10 mouse cellular contexts compared by ENCODE assay signal in the genomic region with DNA sequence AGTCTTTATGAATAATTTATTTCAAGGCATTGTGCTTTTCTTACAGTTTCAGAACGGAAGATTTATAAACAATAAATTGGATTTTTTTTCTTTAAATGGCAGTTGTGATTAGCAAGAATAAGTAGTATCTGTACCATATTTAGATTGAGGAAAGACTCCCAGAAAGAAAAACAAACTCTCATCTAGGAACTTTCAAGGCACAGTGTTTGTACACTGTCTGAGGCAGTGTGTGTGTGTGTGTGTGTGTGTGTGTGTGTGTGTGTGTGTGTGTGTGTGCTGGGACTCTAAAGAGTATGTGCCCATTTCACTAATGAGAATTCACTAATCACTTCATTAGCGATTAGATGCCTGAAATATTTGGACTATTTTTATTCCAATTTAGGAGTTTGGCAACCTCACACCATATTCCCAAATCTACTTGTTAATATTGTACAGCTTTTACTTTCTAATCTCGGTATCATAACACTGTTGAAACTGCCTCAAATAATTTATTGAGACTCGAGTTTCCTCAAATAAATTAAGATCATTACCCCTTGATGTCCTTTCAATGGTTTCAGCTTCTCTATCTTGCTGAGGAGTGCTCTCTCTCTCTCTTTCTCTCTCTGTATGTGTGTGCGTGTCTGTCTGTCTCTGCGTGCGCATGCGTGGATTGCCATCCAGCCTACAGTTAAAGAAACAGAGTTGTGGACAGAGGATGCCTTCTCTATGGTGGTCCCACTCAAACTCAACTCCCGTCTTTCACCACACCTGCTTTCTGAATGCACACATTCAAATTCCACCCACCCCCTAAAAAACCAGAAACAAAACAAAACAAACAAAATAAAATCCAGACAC. TPM values are rescaled to one million over a fixed set of nuclear protein-coding genes. Genes with fewer than 3 reads are reported as not detected.
DNase-seq lines count a peak whose midpoint lies in the region; ATAC-seq and TF ChIP-seq lines count a peak whose summit lies in the region.
"Had no signal": no experiment of that assay in that cellular context is flagged by ENCODE, and none has a peak within 500 bp of the region (broad histone marks: within the 10 kb centered on the region; RNA-seq: fewer than 3 reads in every experiment).

No protein-coding gene starts in this region.

- no peak for ATAC-seq in kidney, postnatal 0 days (replicated peaks; ENCODE audit: low FRiP score, low read depth)
- peak; percentile 68; the same call in 1 of the 2 replicates for ATAC-seq in forebrain, embryonic 16.5 days
- ATAC-seq in activated CD4-positive, CD25-positive, alpha-beta regulatory T cell, adult 4 months = no peak

- no peak overlapping the region; the same call in 1 of the 2 replicates for H3K27ac ChIP-seq in kidney, postnatal 0 days
- H3K27ac ChIP-seq in brown adipose tissue, adult 24 weeks (replicated peaks; ENCODE audit: low read depth, low read length) = peak overlapping the region; percentile 16; the same call in 1 of the 2 replicates
- no peak overlapping the region for H3K27ac ChIP-seq in forebrain, embryonic 16.5 days (ENCODE audit: low read length)
- H3K27ac ChIP-seq: hindbrain, embryonic 15.5 days; liver, embryonic 13.5 days had no signal

- WGBS in kidney, postnatal 0 days = 42% methylated on average over 9 of the region's 9 CpGs
- 50% methylated on average over 9 of the region's 9 CpGs for WGBS in forebrain, embryonic 16.5 days

- H3K4me1 ChIP-seq in kidney, postnatal 0 days (replicated peaks; ENCODE audit: insufficient read depth, low read length) = no peaks in the 10 kb centered on the region
- H3K4me1 ChIP-seq in brown adipose tissue, adult 24 weeks (ENCODE audit: control insufficient read depth, insufficient read depth, insufficient read length, low read length) = peaks cover 10% of the 10 kb centered on the region
- no peaks in the 10 kb centered on the region for H3K4me1 ChIP-seq in forebrain, embryonic 16.5 days (replicated peaks; ENCODE audit: control insufficient read depth, insufficient read depth, low read length)
- H3K4me1 ChIP-seq: megakaryocyte, embryonic 14.5 days had no signal

- H3K4me2 ChIP-seq in kidney, postnatal 0 days (ENCODE audit: low read length) = peak overlapping the region; percentile 23; the same call in 1 of the 2 replicates
- H3K4me2 ChIP-seq in forebrain, embryonic 16.5 days (ENCODE audit: low read length) = no peak overlapping the region; the same call in 1 of the 2 replicates

- H3K9me3 ChIP-seq in kidney, postnatal 0 days (replicated peaks; ENCODE audit: low read length) = no peaks in the 10 kb centered on the region
- H3K9me3 ChIP-seq in forebrain, embryonic 16.5 days (ENCODE audit: control insufficient read depth, low read length) = no peaks in the 10 kb centered on the region
- H3K9me3 ChIP-seq: hindbrain, embryonic 15.5 days; liver, embryonic 13.5 days; megakaryocyte, embryonic 14.5 days had no signal

- DNase-seq in kidney, postnatal 0 days (ENCODE audit: low spot score) = no peak
- no peak for DNase-seq in kidney, adult 9 months
- peak; percentile 66 for DNase-seq in Muller cell, postnatal 12 days (ENCODE audit: inconsistent ontology term)
- DNase-seq in adrenal gland, postnatal 36 days = no peak
- DNase-seq: liver, embryonic 13.5 days had no signal

- no peaks in the 10 kb centered on the region for H3K36me3 ChIP-seq in kidney, postnatal 0 days (ENCODE audit: insufficient read depth, low read length)
- no peaks in the 10 kb centered on the region for H3K36me3 ChIP-seq in forebrain, embryonic 16.5 days (ENCODE audit: control insufficient read depth, insufficient read depth)
- H3K36me3 ChIP-seq: hindbrain, embryonic 15.5 days; liver, embryonic 13.5 days had no signal

- no peaks in the 10 kb centered on the region for H3K27me3 ChIP-seq in kidney, postnatal 0 days (ENCODE audit: insufficient read depth, low read length)
- no peaks in the 10 kb centered on the region for H3K27me3 ChIP-seq in forebrain, embryonic 16.5 days (replicated peaks; ENCODE audit: control insufficient read depth, insufficient read depth, low read length)
- H3K27me3 ChIP-seq: hindbrain, embryonic 15.5 days; liver, embryonic 13.5 days; megakaryocyte, embryonic 14.5 days had no signal

- H3K9ac ChIP-seq in kidney, postnatal 0 days (ENCODE audit: low read depth, low read length) = no peak overlapping the region
- no peak overlapping the region for H3K9ac ChIP-seq in forebrain, embryonic 16.5 days (replicated peaks; ENCODE audit: low read depth, low read length)
- H3K9ac ChIP-seq: hindbrain, embryonic 15.5 days; liver, embryonic 13.5 days had no signal

- H3K4me3 ChIP-seq in kidney, postnatal 0 days (replicated peaks; ENCODE audit: low read depth, low read length) = no peak overlapping the region
- H3K4me3 ChIP-seq in brown adipose tissue, adult 24 weeks (ENCODE audit: insufficient read depth, low read depth, low read length) = no peak overlapping the region
- H3K4me3 ChIP-seq in forebrain, embryonic 16.5 days (replicated peaks; ENCODE audit: low read length) = no peak overlapping the region
- H3K4me3 ChIP-seq: megakaryocyte, embryonic 14.5 days had no signal

- no peak for TF ChIP-seq CTCF in kidney, postnatal 0 days (IDR thresholded peaks at IDR 0.05; ENCODE audit: low read depth)

RNA-seq across cellular contexts. Expression of gene Cped1, which starts 41.3 kb away (rescaled TPM):
- 22.3 and 23.0 TPM in 2 replicates for polyA plus RNA-seq in kidney, postnatal 0 days (2015; fragmentation: Nextera tagmentation; extraction: Ambion mirVana)
- 37.5 and 39.6 TPM in 2 replicates for polyA plus RNA-seq in brown adipose tissue, adult 24 weeks (2012; ENCODE audit: insufficient read depth, insufficient read length, missing spikeins)
- polyA plus RNA-seq in forebrain, embryonic 16.5 days (2015; fragmentation: Nextera tagmentation; extraction: Ambion mirVana) = 3.2 and 4.4 TPM in 2 replicates
- total RNA-seq in adrenal gland, postnatal 36 days (2021) = 10 to 100 TPM; 34.3 to 43.2 TPM
- under 1 TPM in 1 of 2 experiments, not detected in 1; 0.29 TPM for polyA plus RNA-seq in activated CD4-positive, CD25-positive, alpha-beta regulatory T cell, adult 4 months (2017; shearing (Covaris generic))
